Mouse (Mus musculus) heart, adult 9 months (tissue): Measurements from ENCODE around the gene Igsf6.

Experiments
- DNase-seq, 2 experiments: peaks; one replicate each; pipeline ENCODE4 v3.0.0; 2022; ENCODE audit warnings: low spot score in 2 of 2

The Igsf6 gene

GRCm38 (mm10) chr7:121074281-121074680, at the start of gene Igsf6:
TSS of gene Igsf6 (minus strand) at chr7:121074572.
- DNase-seq, result peak; percentile 43 to 53

DNA sequence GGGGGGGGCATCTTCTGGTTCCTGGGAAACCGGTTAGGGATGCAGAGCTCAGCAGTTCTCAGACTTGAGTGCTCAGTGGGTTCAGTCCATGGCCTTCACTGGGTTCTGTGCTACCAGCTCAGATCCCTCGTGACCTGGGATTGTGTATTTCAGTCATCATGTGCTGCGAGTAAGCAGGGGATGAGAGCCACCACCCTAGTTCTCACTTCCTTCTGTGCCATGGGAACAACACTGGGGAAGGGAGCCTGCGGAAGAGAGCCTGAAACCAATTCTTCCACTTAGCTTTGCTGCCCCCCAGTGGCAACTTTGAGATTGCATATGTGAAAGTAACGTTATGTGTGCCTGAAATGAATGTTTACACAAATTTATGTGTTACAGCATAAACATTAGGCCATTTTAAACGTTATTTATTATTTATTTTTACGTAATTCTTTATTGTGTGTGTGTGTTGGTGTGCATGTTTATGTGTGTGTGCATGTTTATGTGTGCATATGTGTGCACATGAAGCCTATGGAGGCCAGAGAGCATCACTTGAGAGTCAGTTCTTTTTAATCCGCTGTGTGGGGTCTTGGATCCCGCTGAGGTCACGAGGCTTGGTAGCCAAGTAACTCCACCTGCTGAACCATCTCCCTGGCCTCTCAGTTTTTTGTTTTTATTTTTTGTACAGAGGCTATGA, 45.9 kb upstream of the Igsf6 start:
- DNase-seq, result peak; percentile 80 to 83

DNA sequence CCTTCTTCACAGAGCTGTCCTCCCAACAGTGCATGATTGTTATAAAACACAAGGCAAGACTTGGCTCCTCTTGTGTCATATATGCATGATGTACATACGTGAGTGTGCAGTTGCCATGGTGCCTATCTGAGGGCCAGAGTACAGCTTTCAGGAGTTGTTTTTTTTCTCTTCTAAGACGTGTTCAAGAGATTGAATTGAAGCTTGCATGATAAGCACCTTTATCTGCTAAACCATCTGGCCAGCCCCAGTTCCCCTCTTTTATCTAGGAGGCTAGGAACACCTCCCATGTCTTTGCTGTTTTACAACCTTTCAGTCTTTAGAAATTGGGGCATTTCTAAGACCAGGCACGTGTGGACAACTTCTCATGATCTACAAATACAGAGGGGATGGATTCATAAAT, 37.4 kb upstream of the Igsf6 start:
- no peak for DNase-seq

DNA sequence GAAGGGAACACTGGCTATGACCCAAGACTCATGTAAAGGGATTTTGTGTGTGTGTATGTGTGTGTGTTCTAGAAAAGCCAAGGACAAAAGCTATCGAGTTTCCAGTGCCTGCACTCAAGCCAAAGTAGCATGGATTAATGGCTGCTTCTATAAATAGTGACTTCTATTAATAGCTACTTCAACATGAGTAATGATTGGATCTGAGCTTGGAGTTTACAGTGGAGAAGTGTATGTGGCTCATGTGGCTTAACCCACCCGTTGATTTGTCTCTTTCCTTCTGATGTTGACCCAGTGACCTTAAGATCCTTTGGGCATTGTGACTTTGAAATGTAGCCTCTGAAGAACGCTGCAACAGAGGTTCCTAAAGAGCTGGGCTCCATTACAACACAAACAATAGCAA, 36.9 kb upstream of the Igsf6 start:
- peak; percentile 13 to 27 for DNase-seq

DNA sequence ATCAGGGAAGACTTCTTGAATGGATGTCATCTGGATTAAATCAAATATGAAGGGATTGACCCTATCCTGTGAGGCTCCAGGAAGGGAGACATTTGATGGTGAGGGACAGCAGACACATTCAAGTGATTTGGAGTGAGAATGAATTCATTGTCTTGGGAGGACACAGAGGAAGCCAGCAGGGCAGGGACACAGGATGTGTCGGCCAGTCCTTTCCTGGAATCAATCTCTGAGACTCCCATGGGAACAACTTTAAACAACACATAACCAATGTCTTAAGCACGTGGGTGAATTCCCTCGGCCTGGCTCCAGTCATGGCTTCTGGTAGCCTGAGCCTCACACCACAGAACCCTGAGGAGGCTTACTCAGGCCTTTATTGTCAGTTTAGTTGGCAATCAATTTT, 33.5 kb upstream of the Igsf6 start:
- peak; percentile 65 to 81 for DNase-seq

GRCm38 (mm10) chr7:121098614-121099389, 24.4 kb upstream of the Igsf6 start:
- DNase-seq, result no peak

- DNase-seq, result no peak
Observed at GRCm38 (mm10) chr7:121093026-121093425, 18.7 kb upstream of the Igsf6 start.

- no peak for DNase-seq
Observed at GRCm38 (mm10) chr7:121090748-121091147, 16.4 kb upstream of the Igsf6 start.

- DNase-seq, result no peak
Observed at GRCm38 (mm10) chr7:121088745-121089144, 14.4 kb upstream of the Igsf6 start.

DNA sequence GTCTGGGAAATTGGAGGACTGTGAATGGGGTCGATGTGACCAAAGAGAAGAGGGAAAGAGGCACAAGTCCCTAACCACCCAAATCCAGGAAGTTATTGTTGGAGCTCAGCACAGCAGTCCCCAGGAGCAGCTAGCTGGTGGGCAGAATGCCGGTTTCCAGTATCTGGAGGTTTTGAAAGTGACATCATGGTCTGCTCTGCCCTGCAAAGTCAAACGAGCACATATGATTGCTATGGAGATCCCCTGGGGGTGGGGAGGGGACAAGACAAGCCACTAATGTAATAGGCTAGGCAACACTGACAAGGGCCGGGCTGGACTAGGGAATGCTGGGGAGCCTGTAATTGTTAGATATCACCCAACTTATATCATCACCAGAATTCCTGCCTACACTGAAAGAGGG, 11.1 kb upstream of the Igsf6 start:
- peak; percentile 34 to 35 for DNase-seq

- DNase-seq, result peak in 1 of 2 experiments; percentile 14
Observed at GRCm38 (mm10) chr7:121084840-121085453, 10.6 kb upstream of the Igsf6 start.

GRCm38 (mm10) chr7:121082949-121083513, 8.7 kb upstream of the Igsf6 start:
- no peak for DNase-seq

- no peak for DNase-seq
Observed at GRCm38 (mm10) chr7:121081816-121082215, 7.4 kb upstream of the Igsf6 start.

DNA sequence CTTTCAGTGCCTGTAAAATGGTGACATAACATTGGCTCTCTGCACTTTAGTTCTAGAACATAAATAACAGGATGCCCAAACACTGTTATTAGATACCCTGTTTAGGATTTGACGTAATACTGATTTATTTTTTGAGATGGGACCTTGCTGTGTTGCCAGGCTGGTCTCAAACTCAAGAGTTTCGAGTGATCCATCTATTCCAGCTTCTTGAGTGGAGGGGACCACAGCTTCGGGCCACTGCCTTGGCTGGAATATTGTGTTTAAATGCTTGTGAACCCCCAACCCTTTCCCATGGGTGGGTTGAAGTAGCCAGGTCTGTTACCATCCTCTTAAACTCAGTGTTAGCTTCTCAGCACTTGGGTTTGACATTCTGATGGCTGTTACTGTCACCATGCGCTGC, 7.0 kb upstream of the Igsf6 start, which contains the start of gene Otoa:
TSS of gene Otoa (plus strand) at position 301 of the 400 bp plus-strand sequence.
- DNase-seq, result no peak

- peak; percentile 52 to 72 for DNase-seq
Observed at GRCm38 (mm10) chr7:121077829-121078228, 3.5 kb upstream of the Igsf6 start.

DNA sequence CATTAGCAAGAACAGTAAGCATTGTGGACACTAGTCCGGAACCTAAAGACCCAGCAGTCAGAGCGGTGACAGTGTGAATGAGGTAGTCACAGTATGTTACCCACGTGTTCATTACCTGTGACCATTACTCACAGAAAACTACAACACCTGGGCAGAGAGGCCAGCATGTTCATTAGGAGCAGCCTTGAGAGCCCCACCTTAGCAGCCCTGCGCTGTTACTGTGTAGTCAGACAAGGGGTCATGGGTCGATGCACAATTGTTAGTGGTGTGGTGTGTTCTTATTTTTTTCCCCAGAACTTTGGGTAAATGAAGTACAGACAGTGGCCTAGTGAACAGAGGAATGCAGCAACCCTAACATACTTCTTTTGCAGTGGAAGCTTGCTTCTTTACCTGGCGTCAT, 2.9 kb upstream of the Igsf6 start:
- DNase-seq, result no peak

GRCm38 (mm10) chr7:121075416-121075815, 1.0 kb upstream of the Igsf6 start:
- no peak for DNase-seq

GRCm38 (mm10) chr7:121074801-121075400, 529 bp upstream of the Igsf6 start:
- DNase-seq, result peak; percentile 14 to 33

DNA sequence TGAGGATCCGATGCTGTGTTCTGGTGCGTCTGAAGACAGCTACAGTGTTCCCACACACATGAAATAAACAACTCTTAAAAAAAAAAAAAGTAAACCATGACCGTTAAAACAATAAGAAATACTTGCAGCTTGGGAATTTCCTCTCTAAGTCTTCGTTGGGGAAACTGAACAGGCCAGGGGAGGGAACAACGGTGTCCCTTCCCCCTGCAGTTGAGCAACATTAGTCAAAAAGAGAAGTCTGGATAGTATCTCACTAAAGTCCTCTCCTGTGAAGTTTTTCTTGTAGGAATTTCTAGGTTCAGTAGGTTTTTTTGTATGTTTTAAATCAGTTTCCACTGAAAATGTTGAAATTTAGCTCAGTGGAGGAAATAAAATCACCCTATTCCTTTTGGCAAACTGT, 1.9 kb downstream of the Igsf6 start:
- peak in 1 of 2 experiments; percentile 12 for DNase-seq

DNA sequence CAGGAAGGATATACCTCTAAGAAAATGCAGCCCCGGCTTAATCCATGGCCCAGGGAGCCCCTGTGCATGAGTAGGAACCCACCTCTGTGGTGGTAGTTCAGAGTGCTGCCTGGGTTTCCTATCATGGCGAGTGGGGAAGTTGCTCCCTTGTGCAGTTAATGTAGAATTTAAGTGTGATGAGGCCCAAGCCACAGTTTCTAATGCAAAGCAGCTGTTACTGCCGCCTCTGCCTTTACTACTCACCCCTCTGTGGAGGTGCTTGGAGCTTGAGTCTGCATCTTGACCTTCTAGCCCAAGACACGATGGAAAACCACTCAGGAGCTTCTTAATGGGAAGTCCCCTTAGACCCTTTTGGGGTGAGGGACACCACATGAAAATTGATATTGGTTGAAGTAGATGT, 3.1 kb downstream of the Igsf6 start:
- no peak for DNase-seq

DNA sequence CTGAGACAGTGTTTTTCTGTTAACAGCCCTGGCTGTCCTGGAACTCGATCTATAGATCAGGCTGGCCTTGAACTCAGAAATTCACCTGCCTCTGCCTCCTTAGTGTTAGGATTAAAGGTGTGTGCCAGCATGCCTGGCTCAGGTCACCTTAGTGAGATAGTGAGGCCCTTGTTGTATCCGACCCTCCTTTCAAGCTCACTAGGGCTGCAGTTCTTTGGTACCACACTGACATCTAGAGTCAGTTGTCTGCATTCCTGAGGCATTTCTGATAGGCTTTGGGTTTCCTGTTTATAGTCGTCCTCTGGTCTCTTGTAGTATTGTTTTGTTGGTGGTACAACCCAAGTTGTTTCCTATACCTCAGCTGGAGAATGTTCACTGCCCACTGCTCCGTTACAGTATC, 10.1 kb downstream of the Igsf6 start:
- DNase-seq, result no peak
